Mouse (Mus musculus): ENCODE results near the gene Jazf1.

GRCm38 (mm10) chr6:52871306-52871705, 197.1 kb downstream of the Jazf1 start:
- TF ChIP-seq CTCF (IDR thresholded peaks at IDR 0.05; ENCODE audit: low read depth, low read length) (no peak), POLR2A (IDR thresholded peaks at IDR 0.05; ENCODE audit: extremely low read depth, insufficient read depth, low read length) (no peak)
